Mouse (Mus musculus): ENCODE measurements at regions not wholly inside any gene's neighbourhood (a gene's known extent, or its start where the extent isn't known, plus 50 kb on each side); places are given as distances from the start of the nearest gene placed in this dataset.
A peak's percentile ranks its signal among the peaks of the same experiment; 100 is the strongest.

DNA sequence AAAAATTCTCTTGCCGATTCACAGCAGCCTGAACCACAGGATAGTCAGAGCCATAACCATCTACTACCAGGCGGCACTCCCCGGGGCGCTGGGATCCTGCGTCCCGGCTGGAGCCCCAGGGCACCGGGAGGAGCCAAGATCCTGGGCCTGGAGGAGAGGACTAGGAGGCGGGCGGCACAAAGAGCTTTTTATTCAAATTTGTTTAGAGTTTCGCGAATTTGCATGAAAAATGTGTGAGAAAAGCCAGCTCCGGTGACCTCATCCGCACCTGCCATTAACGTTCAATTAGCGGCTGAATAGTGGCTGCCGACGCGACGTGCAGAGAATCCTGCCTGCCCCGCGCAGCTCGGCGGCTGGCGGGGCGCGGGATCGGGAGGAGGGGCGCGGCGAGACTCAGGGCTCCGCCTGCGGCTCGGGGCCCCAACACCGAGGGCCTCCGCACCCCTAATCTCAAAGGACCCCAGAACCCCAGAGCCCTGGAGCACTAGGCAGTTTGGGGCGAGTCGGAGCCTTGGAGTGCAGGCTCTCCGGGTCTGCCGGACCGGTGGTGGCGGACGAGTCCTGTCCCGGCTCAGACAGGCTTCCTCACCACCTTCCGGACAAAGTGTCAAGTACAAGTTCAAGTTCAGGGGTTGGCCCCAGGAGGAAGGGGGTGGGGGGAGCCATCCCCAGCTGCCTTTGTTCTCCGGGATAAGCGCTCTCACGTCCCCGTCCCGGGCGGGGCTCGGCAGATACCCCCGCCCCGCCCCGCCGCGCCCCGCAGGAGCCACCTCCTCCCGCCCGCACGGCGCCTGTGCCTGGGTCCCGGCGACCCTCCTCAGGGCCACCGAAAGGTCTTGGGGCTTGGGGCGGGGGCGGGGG is 69.3 kb upstream of the Polg start:
- Histone ChIP-seq H3K4me3 (ENCODE audit: insufficient read depth in 1 of 2, low read depth in 2 of 2, low read length in 2 of 2) (no peak overlapping the region; a peak in 1 of 4 replicates), H3K36me3 (replicated peaks; ENCODE audit: control insufficient read depth, insufficient read depth, low read depth) (no peaks in the 10 kb centered on the region), H3K4me1 (replicated peaks; ENCODE audit: control insufficient read depth in 2 of 2, insufficient read depth in 2 of 2, low read length in 1 of 2) (no peaks in the 10 kb centered on the region), H3K27me3 (ENCODE audit: control insufficient read depth, insufficient read depth, low read length) (peaks cover 89% of the 10 kb centered on the region), H3K9me3 (ENCODE audit: control insufficient read depth, low read length) (no peaks in the 10 kb centered on the region), H3K27ac (no peak overlapping the region), H3K4me2 (ENCODE audit: low read depth) (peak overlapping the region; percentile 15; the same call in 1 of the 2 replicates), H3K9ac (replicated peaks) (no peak overlapping the region)
- DNase-seq (ENCODE audit: low read depth in 3 of 3, low spot score in 3 of 3), result no peak
- 2% methylated on average over 66 of the region's 66 CpGs for WGBS (ENCODE audit: insufficient replicate concordance)
- no peak for ATAC-seq (ENCODE audit: insufficient read depth)
- TF ChIP-seq EP300 (IDR thresholded peaks at IDR 0.05; ENCODE audit: low read depth) (no peak), CTCF (IDR thresholded peaks at IDR 0.05; ENCODE audit: low read depth) (no peak)

DNA sequence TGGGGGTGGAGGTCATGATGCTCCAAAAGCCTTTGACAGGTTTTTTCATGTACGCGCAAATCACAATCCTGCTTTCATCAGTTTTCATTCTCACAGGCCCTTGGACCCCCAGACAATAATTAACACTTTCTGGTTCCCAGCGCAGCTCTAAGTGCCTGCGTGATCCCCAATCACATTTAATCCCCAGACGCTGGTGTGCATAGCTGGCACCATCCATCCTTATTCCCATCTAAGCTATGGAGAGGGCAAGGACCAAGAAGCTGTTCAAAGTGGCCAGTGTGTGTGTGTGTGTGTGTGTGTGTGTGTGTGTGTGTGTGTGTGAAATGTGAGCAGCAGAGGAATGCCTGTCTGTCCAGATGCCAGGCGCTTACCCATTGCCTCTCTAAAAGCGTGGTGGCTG is 68.7 kb upstream of the Polg start:
- ATAC-seq (ENCODE audit: insufficient read depth), result no peak
- H3K27me3 ChIP-seq (ENCODE audit: control insufficient read depth, insufficient read depth, low read length), result peaks cover 86% of the 10 kb centered on the region
- H3K4me1 ChIP-seq (replicated peaks; ENCODE audit: control insufficient read depth in 2 of 2, insufficient read depth in 2 of 2, low read length in 1 of 2), result no peaks in the 10 kb centered on the region
- H3K9me3 ChIP-seq (ENCODE audit: control insufficient read depth, low read length), result no peaks in the 10 kb centered on the region
- WGBS (ENCODE audit: insufficient replicate concordance), result 13% methylated on average over 7 of the region's 7 CpGs
- TF ChIP-seq EP300 (IDR thresholded peaks at IDR 0.05; ENCODE audit: low read depth), result no peak
- TF ChIP-seq CTCF (IDR thresholded peaks at IDR 0.05; ENCODE audit: low read depth), result no peak
- no peak for DNase-seq (ENCODE audit: low read depth in 3 of 3, low spot score in 3 of 3)
- no peaks in the 10 kb centered on the region for H3K36me3 ChIP-seq (replicated peaks; ENCODE audit: control insufficient read depth, insufficient read depth, low read depth)
- H3K9ac ChIP-seq (replicated peaks), result no peak overlapping the region
- H3K4me2 ChIP-seq (ENCODE audit: low read depth), result no peak overlapping the region
- no peak overlapping the region for H3K4me3 ChIP-seq (ENCODE audit: insufficient read depth in 1 of 2, low read depth in 2 of 2, low read length in 2 of 2)
- H3K27ac ChIP-seq, result no peak overlapping the region

DNA sequence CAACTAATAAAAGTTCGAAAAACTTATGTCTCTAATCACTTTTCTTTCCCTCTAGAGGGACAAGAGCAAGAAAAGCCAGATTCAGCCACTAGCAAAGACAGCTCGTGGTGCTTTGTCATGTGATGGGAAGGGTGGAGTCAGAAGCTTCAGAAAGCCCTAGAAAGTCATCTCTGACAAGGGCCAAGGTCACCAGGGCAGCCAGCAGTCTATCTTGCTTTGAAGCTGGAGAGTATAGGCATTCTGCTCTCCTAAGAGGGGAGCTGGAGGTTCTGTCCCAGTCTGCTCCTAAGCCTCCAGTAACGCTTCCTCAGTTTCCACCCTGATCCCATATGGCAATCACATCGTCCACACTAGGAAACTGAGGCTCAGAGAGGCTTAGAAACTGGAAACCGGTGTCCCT is 68.2 kb upstream of the Polg start:
- H3K4me3 ChIP-seq (ENCODE audit: insufficient read depth in 1 of 2, low read depth in 2 of 2, low read length in 2 of 2), result no peak overlapping the region
- H3K4me1 ChIP-seq (replicated peaks; ENCODE audit: control insufficient read depth in 2 of 2, insufficient read depth in 2 of 2, low read length in 1 of 2), result no peaks in the 10 kb centered on the region
- TF ChIP-seq CTCF (IDR thresholded peaks at IDR 0.05; ENCODE audit: low read depth) (no peak), EP300 (IDR thresholded peaks at IDR 0.05; ENCODE audit: low read depth) (no peak)
- H3K27ac ChIP-seq, result no peak overlapping the region
- DNase-seq (ENCODE audit: low read depth in 3 of 3, low spot score in 3 of 3) (no peak), ATAC-seq (ENCODE audit: insufficient read depth) (no peak)
- no peaks in the 10 kb centered on the region for H3K9me3 ChIP-seq (ENCODE audit: control insufficient read depth, low read length)
- H3K27me3 ChIP-seq (ENCODE audit: control insufficient read depth, insufficient read depth, low read length), result peaks cover 83% of the 10 kb centered on the region
- 3% methylated on average over 5 of the region's 5 CpGs for whole genome bisulfite sequencing (ENCODE audit: insufficient replicate concordance)
- H3K9ac ChIP-seq (replicated peaks), result no peak overlapping the region
- H3K36me3 ChIP-seq (replicated peaks; ENCODE audit: control insufficient read depth, insufficient read depth, low read depth), result no peaks in the 10 kb centered on the region
- no peak overlapping the region for H3K4me2 ChIP-seq (ENCODE audit: low read depth)

DNA sequence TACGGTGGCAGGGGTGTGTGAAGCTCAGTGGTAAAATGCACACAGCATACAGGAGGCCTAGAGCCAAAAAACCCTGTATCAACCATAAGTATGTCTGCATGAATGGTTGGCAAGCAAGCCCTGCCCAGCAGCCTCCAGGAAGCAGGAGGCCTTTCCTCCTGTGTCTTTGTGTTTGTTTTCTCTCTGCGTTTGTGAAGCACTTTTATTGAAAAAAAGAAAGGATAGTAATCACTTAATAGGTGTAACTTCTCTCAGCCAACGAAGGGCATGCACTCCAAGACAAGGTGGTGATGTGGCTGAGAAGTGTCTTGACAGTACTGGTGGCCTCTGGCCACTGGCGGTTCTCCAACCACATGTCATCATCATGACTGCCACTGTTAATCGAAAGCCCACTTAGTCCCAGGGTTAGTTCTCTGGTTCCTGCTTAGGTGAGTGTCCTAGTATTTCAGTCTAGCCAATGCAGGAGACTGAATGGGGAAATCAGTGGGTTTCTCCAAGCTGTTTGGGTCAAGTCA is 66.5 kb upstream of the Polg start:
- no peak for TF ChIP-seq EP300 (IDR thresholded peaks at IDR 0.05; ENCODE audit: low read depth)

DNA sequence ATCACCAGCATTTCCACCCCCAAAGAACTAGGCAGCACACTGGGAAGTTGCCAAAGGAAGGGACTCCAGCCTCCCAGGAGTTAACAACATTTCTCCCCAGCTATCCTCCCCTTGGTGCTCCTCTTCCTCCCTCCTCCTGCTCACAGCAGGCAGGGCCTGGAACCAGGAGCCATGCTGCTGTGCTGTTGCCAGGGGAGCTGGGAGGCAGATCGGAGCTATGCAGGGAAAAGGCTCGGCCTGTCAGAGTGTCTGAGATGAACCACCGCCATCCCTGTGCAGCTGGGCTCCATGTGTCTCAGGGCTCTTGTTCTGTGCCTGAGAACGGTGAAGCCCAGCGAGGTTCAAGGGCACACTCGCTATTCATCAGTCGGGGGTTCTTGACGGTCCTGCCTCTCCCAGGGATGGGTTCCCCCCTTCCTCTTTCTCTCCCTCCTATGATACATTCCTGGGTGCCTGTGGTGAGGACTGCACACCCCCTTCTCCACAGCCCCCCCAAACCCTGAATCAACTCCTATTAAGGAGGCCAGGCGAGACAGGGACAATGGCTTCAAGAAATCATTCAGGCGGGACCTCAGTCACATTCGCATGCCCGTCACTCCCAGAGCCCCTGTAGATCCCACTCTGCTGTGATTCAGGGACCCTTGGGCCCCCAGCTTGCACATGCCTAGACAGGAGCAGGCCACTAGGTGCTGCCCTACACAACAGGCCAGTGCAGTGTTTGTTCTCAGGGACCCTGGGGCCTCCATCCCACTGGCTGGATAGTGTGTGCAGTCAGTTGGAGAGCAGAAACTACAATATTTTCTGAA is 65.6 kb upstream of the Polg start:
- no peak overlapping the region for H3K9ac ChIP-seq (replicated peaks)
- 10% methylated on average over 12 of the region's 12 CpGs for WGBS (ENCODE audit: insufficient replicate concordance)
- ATAC-seq (ENCODE audit: insufficient read depth), result no peak
- TF ChIP-seq CTCF (IDR thresholded peaks at IDR 0.05; ENCODE audit: low read depth), result no peak
- no peak for TF ChIP-seq EP300 (IDR thresholded peaks at IDR 0.05; ENCODE audit: low read depth)
- no peak overlapping the region for H3K27ac ChIP-seq
- no peaks in the 10 kb centered on the region for H3K36me3 ChIP-seq (replicated peaks; ENCODE audit: control insufficient read depth, insufficient read depth, low read depth)
- DNase-seq (ENCODE audit: low read depth in 3 of 3, low spot score in 3 of 3), result no peak
- no peak overlapping the region for H3K4me2 ChIP-seq (ENCODE audit: low read depth)
- no peaks in the 10 kb centered on the region for H3K9me3 ChIP-seq (ENCODE audit: control insufficient read depth, low read length)
- no peaks in the 10 kb centered on the region for H3K4me1 ChIP-seq (replicated peaks; ENCODE audit: control insufficient read depth in 2 of 2, insufficient read depth in 2 of 2, low read length in 1 of 2)
- no peak overlapping the region for H3K4me3 ChIP-seq (ENCODE audit: insufficient read depth in 1 of 2, low read depth in 2 of 2, low read length in 2 of 2)
- peaks cover 66% of the 10 kb centered on the region for H3K27me3 ChIP-seq (ENCODE audit: control insufficient read depth, insufficient read depth, low read length)

More for the DNA sequence above, 66.5 kb upstream of the Polg start:
- no peaks in the 10 kb centered on the region for H3K4me1 ChIP-seq (replicated peaks; ENCODE audit: control insufficient read depth in 2 of 2, insufficient read depth in 2 of 2, low read length in 1 of 2)
- ATAC-seq (ENCODE audit: insufficient read depth), result no peak
- H3K4me2 ChIP-seq (ENCODE audit: low read depth), result no peak overlapping the region
- 36% methylated on average over 5 of the region's 5 CpGs for WGBS (ENCODE audit: insufficient replicate concordance)
- H3K4me3 ChIP-seq (ENCODE audit: insufficient read depth in 1 of 2, low read depth in 2 of 2, low read length in 2 of 2), result no peak overlapping the region
- DNase-seq (ENCODE audit: low read depth in 3 of 3, low spot score in 3 of 3), result no peak
- peaks cover 73% of the 10 kb centered on the region for H3K27me3 ChIP-seq (ENCODE audit: control insufficient read depth, insufficient read depth, low read length)
- H3K36me3 ChIP-seq (replicated peaks; ENCODE audit: control insufficient read depth, insufficient read depth, low read depth), result no peaks in the 10 kb centered on the region
- no peak overlapping the region for H3K9ac ChIP-seq (replicated peaks)
- no peaks in the 10 kb centered on the region for H3K9me3 ChIP-seq (ENCODE audit: control insufficient read depth, low read length)
- H3K27ac ChIP-seq, result no peak overlapping the region

Measured in liver, embryonic 14.5 days (tissue).